Mouse (Mus musculus) gastrocnemius, adult 8-10 months (tissue): ENCODE measurements around the gene Ctnnbip1. TPM values are rescaled to one million over a fixed set of nuclear protein-coding genes. Genes with fewer than 3 reads are reported as not detected.

Source experiments
- DNase-seq, 2 experiments: peaks; one replicate each; pipeline ENCODE4 v3.0.0; 2022; ENCODE audit warnings: low spot score in 2 of 2
- total RNA-seq, 4 experiments: library from RNA; stranded (reverse); gene quantifications; 2 replicates each; pipeline ENCODE4 v1.2.4; 2022

Gene Ctnnbip1
- total RNA-seq, 4 experiments from 2014 or later, result 16.3 to 22.2 (median 18.8) TPM

DNA sequence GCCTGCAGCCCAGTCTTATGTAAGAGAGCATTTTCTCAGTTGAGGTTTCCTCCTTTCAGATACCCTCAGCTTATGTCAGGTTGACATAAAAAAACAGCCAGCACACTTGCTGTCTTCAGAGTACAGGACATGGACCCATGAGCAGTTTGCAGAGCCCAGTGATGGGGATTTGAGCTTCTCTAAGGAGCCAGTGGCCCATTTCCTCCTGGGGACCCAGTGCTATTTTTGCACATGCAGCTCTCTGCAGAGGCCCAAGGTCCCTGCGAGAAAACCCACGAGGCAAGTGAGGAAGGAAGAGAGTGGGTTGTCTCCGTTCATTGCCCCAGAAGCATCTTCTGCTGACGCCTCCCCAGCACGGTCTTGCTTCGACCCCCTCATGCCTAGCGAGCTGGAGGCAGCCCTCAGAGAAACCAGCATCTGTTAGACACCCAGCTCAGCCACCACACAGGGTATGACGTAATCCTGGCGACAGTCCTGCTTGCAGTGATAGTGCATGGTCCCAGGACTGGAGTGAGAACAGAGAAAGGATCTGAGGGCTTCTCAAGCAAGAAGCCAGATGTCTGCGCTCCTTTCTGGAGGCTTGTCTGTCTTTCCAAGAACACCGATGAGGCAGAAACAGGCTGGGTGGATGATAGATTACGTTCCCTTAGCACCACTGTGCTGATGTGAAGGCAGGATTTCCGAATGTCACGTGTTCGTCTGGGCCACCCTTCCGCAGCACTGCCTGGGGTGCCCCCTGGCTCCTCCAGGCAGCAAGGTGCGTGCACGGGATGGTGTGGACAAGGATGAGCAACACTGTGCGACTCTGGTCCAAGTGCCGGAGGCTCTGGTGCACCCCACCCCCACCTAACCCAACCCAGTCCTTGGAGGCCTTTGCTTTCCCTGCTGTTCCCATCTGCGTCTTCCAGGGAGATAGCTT is 44.2 kb downstream of the Ctnnbip1 start:
- DNase-seq, result peak; percentile 29 to 42

DNA sequence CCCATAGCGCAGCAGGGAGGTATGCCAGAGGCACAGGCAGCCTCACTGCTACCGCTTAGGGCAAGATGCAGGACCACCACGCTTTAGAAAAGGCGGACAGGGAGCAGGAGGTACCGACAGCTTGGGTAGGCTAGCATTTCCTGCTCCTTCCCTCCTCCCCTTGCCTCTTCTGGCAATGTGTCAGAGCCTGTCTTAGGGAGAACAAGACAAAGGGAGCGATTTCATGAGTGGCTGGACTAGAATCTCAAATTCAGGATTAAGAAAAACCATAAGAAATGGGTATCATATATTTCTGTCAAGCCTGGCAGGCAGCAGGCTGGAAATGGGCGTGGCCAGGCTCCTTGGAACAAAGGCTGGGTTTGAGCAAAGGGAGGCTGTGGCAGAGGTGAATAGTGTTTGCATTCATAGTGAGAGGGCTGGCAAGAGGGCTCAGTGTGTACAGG is 44.9 kb downstream of the Ctnnbip1 start:
- DNase-seq, result no peak

DNA sequence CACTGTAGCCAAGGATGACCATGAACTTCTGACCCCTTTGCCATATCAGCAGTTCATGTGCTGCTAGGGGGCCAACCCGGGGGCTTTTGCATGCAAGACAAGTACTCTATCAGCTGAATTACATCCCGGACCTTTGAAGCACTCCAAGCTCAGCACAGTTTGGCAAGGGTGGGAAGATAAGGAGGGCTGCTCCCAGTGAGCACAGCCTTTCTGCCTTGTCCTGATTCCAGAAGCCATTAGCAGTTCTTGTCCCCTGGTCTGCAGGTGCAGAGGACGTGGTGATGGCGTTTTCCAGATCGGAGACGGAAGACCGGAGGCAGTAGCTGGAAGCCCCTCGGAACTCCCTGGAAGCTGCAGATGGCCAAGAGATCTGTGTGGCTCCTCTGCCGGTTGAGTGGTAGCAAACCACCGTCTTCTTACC is 45.9 kb downstream of the Ctnnbip1 start:
- DNase-seq, result no peak

DNA sequence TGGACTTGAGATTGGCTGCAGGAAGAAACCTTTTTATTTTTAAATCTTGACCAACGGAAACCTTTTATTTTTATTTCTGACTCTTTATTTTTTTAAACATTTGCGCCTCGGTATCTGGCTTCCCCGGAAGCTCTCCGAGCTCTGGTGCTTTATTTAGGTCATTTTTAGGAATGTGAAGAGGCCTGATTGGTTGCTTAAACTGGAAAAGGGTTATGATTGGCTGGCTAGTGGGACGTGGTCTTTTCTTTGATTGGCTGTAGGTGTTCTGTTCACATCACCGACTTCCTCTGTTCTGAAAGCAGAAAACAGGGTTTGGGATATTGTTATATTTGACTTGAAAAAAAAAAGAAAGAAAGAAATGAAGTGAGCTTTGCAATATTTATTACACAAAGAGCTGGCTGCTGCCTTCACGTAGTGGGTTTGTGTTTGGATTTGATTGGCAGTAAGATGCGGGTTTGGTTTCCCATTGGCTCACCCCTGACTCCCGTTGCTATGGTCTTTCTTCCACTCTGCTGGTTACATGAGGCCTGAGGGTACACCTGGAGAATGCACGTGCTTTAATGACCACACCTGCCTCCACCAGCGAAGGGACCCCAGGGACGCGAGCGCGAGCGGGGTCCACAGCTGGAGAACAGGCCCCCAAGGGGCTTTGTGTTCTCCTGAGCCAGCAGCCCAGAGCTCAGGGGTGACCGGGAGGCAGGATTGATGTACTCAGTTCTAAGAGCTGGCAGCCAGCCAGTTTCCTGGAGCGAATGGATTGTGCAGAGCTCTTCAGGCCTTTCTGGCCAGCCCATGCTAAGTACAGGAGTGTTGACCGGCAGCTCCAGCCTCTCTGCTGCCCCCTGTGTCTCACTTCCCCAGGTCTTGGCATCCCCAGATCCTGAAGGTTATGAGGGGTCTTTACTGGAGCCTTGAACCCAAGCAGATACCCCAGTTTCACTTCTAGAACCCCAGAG is 46.7 kb downstream of the Ctnnbip1 start:
- peak; percentile 45 to 64 for DNase-seq

DNA sequence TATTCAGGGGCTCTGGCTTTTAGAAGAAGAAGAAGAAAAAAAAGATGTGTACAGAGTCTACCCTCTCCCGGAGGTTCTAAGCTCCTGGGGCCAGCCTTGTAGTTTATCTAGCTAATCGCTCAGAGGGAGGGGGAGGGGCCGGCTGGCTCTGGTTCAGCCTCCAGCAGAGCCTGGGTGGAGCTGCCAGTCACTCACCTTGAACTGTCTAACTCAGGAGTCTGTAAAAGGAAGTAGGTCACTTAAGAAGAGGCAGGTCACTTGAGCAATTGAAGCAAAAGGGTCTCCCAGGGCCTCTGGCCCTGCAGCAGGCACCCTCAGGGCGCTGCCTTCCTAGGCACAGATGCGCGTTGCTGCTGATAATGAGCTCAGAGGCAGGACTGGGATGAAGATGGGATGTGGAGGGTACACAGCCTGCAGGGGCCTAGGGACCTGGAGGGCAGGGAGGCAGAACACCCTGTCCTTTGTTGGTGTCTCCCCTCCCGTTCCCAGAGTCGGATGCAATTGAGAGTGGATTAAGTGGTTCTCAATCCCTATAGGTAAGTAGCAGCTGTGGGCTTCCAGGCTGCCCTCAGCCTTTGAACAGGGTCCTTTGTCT is 49.5 kb downstream of the Ctnnbip1 start:
- DNase-seq, result no peak

DNA sequence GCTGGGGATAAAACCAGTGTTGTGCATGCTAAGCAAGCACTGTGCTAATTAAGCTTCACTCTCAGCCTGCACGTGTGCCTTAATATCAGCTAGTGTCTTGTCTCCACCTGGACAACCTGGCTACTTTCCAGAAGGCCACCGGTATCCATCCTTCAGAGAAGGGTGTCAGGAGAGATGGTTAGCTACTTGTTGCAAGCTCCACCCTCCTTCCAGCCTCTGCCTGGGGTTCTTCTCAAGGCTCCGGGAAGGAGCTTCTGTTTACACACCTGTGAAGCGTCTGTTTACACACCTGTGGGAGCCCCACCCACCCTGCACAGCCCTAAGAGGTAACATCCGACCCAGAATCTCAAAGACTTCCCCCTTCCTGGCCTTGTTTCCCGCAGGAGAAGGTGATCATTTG is 50.6 kb downstream of the Ctnnbip1 start:
- DNase-seq, result no peak

DNA sequence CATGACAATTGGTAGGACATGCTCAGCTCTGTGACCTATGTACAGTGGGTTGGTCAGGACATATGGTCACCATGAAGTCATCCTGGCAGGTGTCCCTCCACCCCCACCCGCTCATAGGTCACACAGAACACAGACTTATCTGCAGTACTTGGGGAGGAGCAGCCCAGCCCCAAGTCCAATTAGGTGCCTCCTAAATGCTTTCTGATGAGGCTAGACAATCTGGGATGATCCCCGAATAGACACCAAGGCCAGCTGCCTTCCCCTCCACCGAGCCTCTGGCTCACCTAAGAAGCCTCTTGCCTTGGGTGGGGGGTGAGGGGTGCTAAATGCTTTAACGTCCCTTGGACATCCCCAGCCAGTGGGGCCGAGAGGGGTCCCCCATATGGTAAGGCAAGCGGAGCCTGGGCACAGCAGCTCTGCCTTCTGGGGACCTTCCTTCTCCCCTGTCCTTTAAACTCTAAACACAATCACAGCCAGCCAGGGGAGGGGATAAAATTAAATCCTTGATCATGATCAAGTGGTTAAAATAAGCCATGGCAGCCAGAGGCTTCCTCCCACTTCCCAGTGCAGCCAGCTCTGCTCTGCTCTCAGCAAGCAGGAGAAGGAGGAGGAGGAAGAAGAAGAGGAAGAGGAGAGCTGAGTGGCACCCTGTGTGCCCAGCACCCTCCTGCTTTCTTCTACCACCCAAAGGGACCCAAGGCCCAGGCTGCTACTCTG is 51.9 kb downstream of the Ctnnbip1 start:
- DNase-seq, result no peak

DNA sequence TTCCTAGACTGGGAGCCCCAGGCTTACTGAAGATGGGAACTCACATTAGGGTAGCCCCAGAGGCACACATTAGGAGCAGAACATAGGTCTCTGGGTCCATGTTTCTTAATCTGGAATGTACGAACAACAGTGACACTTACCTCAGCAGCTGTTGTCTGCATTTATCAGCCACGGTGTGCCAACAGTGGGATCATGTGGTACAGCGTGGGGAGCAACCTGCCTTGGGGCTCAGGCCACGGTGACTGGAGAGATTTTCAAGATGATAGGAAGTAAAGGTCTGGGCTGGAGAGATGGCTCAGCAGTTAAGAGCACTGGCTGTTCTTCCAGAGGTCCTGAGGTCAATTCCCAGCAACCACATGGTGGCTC is 52.4 kb downstream of the Ctnnbip1 start:
- no peak for DNase-seq

DNA sequence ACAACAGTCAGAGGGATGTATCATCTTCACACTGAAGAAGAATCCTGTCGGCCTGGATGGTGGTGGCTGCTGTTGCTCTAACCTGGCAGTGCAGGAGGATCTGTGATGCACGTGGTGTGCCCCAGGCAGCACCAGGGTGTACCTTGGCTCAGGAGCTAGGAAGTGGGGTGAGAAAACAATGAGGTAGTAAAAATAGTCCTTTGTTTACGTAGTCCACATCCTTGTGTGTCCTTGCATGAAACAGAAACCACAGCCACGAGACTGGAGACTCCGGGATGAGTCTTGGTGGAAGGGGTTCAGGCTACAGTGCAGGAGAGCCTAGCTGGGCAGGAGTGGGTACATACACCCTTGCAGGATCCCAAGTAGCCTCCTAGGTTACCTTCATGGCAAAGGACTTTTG is 53.2 kb downstream of the Ctnnbip1 start:
- no peak for DNase-seq

DNA sequence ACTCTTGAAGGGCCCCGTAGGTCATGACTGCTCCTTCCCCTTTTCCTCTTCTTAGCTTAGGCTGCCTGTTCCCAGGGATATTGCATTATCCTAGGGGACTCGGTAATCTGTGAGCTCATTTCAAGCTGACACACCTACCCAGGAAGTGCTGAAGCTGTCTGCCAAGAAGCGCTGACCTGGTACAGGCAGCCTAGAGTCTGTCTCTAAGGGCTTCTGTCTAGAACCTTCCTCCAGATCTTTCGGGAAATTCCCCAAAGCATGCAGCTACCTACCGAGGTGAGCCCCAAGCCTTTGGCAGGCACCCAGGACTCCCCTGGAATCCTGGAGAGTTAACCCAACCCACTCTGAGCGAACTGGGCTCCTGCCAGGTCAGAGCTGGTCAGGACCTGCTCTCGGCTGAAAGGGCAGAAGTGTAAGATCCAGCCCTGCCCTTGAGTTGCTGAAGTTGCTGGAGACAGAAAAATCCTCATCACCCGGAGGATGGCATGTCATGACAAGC is 53.7 kb downstream of the Ctnnbip1 start:
- no peak for DNase-seq

DNA sequence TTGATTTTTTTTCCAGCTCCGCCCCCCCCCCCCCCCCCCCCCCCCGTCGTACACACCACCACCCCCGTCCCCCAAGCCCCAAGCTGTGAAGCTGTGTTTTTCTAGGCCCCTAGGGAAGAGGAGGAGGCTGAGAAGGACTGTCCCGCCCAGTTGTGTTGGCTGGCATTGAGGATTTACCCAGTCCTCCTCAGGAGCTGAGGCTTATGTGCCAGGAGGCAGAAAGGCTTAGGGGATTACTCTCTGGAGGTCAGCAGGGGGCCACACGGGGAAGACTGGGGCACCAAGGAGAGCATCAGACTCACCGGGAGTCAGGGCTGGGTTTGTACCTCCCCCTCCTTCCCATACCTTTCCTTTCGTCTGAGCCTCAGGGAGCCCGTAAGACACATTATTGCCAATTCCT is 54.4 kb downstream of the Ctnnbip1 start:
- no peak for DNase-seq

DNA sequence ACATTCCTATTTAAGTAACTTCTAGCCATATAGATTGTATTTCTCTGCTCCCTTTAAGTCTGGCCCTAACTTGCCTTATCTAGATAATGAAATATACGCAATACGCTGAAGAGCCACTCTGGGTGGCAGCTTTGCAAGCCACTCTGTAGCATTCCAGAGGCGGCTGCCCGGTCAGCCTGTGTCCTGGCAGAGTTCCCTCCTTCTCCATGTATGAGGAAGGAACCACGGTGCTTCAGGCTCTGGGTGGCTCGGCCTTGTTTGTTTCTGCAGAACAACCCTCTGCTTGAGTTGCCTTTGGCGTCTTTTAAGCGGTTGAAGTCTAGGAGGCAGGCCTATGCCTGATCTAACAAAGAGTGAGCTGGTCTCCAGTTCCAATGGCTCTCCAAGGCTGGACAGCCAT is 54.8 kb downstream of the Ctnnbip1 start:
- DNase-seq, result no peak

DNA sequence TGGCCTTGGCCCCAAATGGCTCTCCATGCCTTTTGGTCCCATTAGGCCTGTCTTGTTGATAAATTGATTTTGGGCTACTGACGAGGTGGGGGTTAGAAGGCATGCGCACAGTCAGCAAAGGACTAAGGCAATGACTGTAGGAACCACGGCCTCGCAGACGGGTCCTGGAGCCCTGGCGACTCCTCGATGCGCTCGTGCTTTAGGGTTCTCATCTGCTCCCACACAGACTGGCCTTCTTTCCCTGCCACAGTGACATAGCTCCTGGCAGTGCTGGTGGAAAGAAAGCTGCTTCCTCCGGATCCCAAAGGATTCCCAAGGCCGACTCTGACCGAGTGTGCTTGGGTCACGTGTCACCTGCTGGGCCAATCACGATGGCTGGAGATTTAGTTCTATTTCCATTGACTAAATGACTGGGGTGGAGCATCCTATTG is 56.4 kb downstream of the Ctnnbip1 start:
- DNase-seq, result peak; percentile 27 to 43

DNA sequence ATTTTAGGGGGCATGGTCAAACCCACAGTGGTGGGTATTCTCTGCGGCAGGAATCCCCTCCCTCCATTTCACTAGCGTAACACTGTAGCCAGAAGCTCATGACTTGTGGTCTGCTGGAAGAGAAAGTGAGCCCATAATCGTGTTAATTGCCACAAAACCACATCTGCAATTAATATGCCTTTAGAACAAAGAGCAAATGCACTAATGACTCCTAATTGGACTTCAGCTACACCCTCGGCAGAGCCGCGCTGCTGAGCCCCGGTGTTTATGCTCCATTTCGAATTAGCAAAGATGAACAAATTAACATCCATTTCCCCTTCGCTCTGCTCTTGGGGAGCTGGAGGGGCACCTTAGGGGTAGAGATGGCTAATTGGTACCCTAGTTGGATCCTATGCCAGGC is 58.0 kb downstream of the Ctnnbip1 start:
- DNase-seq, result no peak

DNA sequence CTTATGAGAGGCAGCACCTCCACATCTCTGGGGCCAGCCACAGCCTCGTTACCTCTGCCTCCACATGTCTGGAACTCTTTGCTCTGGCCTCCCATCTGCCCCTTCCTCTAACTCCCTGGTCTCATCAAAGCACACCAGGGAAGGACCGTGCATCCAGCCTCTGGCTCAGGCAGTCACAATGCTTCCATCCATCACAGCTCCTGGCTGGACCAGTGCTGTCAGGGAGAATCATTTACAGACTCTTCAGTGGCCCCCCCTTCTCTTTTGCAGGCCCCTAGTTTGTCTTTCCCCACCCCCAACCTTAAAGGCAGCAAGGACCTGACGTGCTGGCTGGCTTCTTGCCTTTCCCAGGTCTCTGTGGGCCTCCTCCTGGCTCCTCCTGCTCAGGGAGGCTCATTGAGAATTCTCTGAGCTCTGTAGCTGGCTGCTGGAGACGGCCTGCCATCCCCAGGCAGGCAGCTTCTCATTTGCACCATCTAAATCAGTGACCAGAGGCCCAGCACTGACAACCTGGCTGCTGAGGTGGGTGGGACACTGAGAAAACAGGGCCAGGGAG is 59.0 kb downstream of the Ctnnbip1 start:
- DNase-seq, result no peak

DNA sequence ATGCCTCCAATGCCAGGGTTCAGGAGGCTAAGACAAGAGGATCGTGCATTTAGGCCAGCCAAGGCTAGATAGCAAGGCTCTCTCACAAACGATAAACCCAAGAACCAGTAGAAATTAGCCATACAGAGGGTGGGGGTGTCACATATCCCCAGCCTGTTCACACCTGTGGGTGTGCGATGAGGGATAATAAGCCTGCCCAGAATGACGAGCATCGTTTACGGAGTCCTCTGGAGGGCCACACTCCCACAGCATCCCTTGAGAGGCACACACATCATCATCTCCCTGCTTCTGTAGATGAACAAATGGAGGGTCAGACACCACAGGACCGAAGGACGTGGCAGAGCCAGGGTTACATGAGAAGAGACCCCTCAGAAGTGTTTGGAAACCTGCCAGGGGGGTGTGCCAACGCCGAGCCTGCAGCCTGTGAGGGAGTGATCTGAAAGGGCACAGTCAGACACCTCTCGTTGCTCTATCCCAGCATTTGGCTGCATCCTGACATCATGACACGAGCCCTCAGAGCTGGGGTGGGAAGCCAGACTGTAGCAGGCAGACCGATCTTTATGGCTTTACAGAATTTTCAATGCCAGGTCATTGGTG is 60.1 kb downstream of the Ctnnbip1 start:
- no peak for DNase-seq

DNA sequence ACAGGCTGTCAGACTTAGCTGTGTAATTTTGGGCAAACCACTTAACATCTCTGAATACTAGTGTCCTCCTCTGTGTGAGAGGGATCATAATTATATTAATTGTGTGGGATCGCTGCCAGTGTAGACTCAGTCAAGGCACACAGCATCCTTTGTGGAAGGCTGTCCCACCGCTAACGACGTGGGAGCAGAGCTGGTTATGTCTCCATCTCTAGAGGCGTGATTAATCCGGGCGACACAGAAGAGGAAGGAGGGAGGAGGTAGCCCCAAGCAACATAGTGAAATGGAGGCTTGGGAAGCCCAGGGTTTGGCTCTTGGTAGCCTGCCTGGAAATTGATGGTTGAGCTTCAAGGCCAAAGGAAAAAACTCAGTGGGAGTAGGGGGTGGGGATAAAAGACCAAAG is 60.8 kb downstream of the Ctnnbip1 start:
- DNase-seq, result no peak

DNA sequence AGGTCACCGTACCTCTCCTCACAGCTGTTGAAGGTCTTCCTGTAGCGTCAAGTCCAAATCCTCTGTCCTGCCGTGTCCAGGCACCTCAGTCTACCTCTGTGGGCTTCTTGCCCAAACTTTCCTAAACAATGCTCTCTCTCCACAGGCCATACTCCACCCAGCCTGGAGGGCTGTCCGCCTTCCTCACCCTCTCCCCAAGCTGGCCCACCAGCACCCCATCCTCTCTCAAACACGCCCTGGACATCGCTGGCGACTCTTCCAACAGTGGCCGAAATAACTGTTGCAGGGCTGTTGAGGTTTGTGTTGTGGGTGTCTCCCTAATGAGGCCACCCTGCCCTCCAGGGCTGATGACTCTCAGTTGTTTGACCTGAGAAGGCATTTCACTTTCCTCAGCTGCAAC is 67.2 kb downstream of the Ctnnbip1 start:
- no peak for DNase-seq

DNA sequence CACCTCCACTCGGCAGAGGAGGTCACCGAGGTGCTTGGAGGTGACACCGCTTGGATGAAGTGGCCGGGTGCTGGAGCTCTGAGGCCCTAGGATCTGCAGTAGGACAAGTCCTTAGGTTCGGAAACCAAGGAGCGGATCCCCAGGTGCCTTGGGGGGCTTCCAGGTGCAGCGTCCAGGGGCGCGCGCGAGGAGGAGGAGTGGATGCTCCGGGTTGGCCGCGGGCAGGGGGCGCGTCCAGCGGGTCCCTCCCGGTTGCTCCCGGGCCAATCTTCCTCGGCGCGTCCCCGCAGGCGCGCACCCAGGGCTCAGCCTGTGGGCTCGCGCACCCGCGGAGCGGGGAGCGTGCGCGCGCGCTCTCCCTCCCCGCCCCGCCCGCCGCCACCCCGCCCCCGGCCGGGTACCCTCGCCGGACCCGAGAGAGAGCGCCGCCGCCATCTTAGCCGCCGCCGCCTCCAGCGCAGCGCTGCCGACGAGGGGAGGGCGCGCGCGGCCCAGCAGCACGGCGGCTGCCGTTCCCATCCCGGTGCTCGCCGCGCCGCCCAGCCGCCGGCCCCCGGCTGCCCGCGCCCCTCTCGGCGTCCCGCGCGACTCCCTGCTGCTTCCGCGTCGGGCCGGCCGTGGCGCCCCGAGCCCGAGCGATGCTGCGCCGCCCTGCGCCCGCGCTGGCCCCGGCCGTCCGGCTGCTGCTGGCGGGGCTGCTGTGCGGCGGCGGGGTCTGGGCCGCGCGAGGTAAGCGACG is 68.2 kb downstream of the Ctnnbip1 start, which contains the start of gene Clstn1:
Gene Clstn1 (plus strand): TSS at position 425 of the 739 bp plus-strand sequence.
- DNase-seq, result peak; percentile 26 to 39
